Mouse (Mus musculus): Measurements from ENCODE around the gene Zmynd10.

Gene Zmynd10

DNA sequence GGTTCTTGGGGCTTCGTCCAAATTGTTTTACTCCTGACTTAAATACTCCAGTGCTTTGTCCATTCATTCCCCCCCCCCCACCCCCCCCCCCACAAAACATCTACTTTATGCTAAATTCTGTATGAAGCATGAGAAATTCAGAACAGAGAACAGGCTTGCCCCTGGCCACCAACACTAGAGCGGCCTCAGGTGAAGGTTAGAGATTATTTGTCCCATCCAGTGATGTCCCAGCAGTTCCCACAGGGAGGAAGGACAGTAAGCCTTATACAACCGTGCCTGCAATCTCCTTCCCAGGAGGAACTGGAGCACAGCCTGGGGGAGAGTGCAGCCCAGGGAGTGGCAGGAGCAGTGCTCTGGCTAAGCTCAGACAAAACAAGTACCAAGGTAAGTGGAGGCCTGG lies 31.5 kb downstream of the Zmynd10 start, which contains the start of gene Naa80:
Gene Naa80 (plus strand): TSS at position 301 of the 400 bp plus-strand sequence.
- DNase-seq (ENCODE audit: low read depth, low spot score): no peak

- DNase-seq (ENCODE audit: low read depth, low spot score): peak; percentile 82
Observed at GRCm38 (mm10) chr9:107579023-107579900, 32.2 kb downstream of the Zmynd10 start.

DNA sequence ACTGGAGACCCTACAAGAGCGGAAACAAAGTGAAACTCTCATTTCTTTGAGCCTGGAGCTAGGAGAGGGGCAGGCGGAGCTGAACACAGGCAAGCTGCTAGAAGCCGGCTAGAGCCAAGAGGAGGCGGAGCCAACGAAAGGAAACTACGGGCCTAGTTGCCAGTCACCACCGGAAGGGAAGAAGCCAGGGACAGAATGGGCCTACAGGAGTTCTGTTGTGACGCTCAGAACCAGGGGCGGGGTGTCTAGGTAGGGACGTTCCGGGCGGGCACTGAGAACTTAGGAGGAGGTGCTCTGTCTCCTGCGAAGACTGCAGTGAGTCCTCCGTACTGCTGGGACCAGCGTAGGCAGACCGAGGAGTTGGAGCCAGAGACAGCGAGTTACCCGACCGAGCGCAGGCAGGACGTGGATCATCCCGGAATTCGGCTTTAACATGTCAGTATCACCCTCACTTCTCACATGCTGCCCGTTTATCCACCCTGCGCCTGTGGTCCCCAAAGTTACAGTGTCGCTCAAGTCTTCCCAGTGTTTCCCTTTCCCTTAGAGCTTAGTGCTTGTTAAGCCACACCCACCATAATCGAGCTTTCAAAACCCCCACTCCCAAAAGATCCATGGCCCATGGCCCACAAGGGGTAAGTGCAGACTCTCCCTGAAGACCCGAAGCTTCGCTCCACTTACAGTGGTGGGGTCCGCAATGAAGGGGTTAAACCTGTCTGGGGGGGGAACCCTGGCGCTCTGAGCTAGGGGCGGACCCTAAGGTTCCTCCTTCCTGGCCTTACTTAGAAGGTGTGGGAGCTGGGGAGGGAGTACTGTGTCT lies 33.6 kb downstream of the Zmynd10 start, which contains the start of gene Hyal3:
Gene Hyal3 (plus strand): TSS at position 318 of the 817 bp plus-strand sequence.
- DNase-seq (ENCODE audit: low read depth, low spot score): peak; percentile 97

GRCm38 (mm10) chr9:107581584-107581983 lies 34.5 kb downstream of the Zmynd10 start:
- DNase-seq (ENCODE audit: low read depth, low spot score): no peak

DNA sequence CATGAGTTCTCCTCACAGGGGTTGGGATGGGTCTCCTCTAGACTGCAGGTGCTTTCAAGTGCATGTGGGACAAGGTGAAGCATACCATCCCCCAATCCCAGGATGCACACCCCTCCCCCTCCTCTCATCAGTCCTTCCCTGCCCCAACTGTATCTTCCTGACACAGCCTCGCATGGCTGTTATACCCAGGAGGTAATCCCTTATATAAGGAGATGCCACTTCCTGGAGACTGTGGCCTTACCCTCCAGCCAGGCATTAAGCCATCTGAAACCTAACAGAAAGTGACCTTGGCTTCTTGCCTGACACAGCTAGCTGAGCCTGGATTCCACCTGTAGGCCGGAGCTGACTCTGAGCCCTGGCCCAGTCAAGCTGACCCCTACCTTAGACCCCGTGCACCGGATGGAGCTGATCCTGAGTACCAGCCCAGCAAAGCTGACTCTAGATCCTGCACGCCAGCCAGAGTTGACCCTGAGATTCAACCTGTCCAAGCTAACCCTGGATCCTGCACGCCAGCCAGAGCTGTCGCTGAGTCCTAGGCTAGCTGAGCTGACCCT lies 35.5 kb downstream of the Zmynd10 start:
- DNase-seq (ENCODE audit: low read depth, low spot score): no peak

GRCm38 (mm10) chr9:107583174-107583573 lies 36.1 kb downstream of the Zmynd10 start:
- DNase-seq (ENCODE audit: low read depth, low spot score): no peak

DNA sequence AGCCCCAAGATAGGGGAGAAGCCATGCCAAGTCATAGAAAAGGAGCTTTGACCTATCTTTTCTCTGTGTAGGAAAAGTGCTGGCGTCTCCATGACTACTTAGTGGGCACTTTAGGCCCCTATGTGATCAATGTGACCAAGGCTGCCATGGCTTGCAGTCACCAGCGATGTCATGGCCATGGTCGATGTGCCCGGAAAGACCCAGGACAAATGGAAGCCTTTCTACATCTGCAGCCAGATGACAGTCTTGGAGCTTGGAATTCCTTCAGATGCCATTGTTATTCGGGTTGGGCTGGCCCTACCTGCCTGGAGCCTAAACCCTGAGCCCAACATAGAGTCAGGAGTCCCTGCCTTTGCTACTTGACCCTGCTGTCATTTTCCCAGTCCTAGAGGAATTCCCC lies 39.4 kb downstream of the Zmynd10 start:
- DNase-seq (ENCODE audit: low read depth, low spot score): no peak

DNA sequence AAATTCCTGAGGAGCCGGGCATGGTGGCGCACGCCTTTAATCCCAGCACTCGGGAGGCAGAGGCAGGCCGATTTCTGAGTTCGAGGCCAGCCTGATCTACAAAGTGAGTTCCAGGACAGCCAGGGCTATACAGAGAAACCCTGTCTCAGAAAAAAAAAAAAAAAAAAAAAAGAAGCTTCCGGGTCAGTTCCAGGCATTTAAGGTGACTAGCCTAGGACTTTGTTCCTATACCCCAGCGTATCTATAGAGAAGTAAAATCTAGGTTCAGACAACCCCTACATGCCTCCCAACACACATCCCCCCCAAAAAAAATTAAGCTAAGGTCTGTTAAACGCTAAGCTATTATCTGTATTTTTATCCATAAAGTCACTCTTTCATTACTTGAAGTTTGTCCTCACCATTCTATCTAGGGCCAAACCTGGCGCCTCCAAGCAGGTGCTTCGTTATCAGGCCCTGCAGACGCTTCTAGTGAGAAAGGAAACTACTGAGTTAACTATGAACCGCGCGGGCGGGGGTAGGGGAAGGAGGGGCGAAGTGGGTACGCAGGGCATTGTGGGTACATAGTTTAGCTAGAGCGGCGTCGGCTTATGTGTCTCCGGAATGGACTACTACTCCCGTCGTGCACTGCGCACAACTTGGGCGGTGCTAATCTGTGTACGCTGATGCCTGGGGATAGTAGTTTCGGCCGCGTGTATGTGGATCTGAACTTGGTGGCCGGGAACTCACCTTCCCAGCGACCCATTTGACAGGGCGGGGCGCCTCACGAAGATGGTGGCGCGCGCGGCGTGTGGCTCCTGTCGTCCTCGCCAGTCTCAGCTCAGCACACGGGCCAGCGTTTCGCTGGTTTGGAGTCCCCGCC lies 40.1 kb downstream of the Zmynd10 start, which contains the start of gene Ifrd2:
Gene Ifrd2 (plus strand): TSS at position 669 of the 859 bp plus-strand sequence.
- DNase-seq (ENCODE audit: low read depth, low spot score): peak; percentile 98

- peak; percentile 73 for DNase-seq (ENCODE audit: low read depth, low spot score)
Observed at GRCm38 (mm10) chr9:107587833-107588639, 40.9 kb downstream of the Zmynd10 start.

DNA sequence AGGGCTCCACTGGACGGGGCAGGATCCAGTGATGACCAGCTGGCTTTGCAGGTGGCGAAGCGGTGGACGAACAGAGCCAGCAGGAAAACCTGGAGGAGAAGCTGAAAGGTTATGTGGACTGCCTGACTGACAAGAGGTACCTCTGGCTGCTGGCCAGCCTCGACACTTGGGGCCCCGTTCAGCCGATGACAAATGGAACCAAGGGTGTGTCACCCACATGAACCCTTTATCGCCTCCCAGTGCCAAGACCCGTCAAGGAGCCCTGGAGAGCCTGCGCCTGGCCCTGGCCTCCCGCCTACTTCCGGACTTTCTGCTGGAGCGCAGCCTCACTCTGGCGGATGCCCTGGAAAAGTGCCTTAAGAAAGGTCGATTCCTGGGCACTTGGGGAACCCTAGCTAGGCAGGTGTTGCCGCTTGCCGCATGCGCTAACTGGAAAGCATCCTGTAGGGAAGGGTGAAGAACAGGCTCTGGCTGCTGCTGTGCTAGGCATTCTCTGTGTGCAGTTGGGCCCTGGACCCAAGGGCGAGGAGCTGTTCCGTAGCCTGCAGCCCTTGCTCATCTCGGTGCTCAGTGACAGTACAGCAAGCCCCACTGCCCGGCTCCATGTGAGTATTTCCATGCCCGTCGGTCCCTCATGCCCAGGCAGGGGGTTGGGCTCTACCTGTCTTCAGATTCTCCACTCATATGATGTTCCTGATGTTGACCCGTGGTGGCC lies 43.1 kb downstream of the Zmynd10 start:
- DNase-seq (ENCODE audit: low read depth, low spot score): no peak

GRCm38 (mm10) chr9:107590773-107591060 lies 43.6 kb downstream of the Zmynd10 start:
- no peak for DNase-seq (ENCODE audit: low read depth, low spot score)

DNA sequence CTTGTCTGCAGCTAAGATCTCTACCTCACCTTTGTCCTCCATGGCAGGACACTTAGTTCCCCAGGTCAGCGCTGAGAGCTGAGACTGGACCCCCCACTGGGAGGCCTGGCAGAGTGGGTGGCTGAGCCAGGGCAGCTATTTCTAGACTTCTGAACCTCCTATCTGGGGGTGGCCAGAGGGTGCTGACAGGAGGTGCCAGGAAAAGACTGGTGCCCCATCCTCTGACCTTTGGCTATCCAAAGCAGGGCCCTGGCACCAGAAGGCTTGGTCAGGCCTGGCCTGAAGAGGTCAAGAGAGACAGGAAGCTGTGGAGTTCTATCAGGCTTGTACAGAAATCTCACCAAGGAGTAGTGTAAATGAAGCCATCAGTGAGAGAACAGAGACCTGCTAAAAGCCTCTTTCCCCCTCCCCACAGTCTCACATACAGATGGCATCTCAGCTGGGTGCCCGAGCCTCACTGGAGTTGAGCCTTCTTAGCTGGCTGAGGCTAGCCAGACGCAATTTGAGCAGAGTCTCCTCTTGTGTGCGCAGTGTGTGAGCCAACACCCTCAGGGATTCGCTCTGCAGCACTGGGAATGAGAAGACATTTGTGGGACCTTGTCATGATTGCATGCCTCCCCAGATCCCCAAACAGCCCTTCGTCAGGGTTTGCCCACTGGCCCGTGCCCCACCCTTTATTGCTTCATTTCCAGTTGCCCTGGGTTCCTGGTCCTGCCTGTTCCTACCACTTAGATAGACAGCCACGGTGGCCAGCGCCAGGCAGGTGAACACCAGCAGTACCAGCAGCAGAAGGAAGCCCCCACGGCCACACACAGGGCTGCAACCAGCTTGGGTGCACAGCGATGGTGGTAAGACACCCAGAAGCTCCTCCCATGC lies 46.2 kb downstream of the Zmynd10 start:
- DNase-seq (ENCODE audit: low read depth, low spot score): no peak

GRCm38 (mm10) chr9:107594281-107595062 lies 47.4 kb downstream of the Zmynd10 start:
- DNase-seq (ENCODE audit: low read depth, low spot score): no peak

DNA sequence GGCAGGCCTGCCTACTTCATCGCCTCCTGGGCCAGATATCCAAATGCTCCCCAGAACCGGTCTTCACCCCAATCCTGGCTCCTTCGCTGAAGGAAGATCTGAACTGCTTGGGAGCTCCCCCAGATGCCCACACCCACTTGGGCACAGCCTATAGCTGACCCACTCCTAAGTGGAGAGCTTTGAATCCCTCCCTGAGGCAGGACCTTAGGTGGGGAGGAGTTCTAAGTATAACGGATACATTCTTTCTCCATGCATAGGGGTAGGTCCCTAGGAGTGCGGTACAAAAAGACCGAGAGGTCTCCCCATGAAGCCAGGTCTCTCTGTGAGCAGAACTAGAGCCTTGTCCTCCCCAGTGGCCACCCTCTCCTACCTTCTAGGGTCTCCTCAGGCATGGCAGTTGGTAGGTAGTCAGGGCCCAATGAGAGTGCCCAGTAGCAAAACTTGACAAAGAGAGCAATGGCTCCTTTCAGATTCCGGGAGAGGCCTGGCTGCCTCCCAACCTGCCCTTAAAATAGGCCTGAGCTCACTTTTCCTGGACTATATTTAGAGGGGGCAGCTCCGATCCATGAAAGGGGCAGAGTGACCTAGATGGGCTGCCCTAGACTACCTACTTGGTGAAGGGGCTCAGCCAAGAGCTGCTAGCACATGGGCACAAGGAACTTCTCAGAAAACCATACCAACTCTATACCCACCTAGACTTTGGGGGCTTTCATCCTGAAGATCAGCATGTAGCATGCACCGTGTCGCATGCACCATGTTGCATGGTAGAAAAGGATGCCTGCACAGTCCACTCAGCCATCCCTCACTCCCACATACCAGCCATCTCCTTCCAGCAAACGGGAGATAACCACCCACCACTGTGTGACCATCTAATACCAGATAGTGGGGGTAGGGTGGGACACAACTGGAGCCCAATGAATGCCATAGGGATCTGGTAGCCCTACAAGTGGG lies 49.8 kb downstream of the Zmynd10 start:
- no peak for DNase-seq (ENCODE audit: low read depth, low spot score)

DNA sequence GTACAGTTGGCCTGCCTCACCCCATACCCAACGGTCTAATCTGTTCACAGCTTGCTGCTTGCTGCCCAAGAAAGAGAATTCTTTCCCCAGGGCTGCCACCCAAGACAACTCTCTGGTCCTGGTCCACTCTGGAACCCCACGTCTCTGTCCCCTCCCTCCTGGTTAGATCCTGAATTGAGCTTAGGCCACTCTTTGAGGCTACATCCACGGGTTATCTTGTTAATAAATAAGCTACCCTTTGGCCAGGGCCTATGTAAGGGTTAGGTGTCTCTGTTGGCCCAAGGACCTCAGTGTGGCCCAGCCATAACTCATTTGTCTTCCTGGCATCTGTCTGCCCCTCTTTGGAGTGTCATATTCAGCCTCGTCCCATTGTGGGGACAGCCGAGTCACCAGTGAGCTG lies 51.3 kb downstream of the Zmynd10 start:
- DNase-seq (ENCODE audit: low read depth, low spot score): no peak

GRCm38 (mm10) chr9:107599433-107599832 lies 52.3 kb downstream of the Zmynd10 start:
- no peak for DNase-seq (ENCODE audit: low read depth, low spot score)

GRCm38 (mm10) chr9:107599842-107600241 lies 52.7 kb downstream of the Zmynd10 start:
- DNase-seq (ENCODE audit: low read depth, low spot score): no peak
